ENCODE assay signal across 9 mouse cellular contexts in the genomic region with DNA sequence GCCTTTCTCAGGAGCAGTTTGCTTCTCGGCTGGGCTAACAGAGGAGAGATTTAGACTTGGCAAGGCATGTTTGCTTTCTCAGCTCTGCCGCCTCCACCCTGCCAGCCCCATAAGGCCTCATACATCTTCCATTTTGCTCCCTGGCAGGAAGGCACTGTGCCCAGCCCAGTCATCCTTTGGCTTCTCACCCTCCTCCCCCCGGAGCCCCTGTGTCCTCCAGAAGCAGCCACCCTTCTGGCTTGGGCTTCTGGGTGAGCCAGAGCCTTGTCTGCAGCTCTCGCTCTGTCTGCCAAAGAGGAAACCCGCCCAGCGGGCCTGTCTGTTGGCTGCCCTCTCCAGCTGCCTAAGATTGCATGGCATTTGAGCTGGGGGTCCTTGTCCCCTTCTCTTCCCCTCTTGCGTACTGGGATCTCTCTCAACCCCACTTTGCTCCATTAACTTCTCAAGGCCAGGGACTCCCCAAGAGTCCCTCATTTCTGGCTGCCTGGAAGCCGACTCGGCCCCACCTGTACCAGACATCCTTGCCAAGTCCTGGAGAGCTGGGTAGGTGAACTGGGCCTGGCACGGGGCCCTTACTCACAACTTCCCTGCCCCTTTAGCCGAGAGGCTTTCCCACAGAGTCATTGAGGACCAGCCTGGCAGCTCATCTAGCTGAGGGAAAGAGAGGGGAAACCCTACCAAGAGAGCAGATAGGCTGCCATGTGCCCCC. TPM values are rescaled to one million over a fixed set of nuclear protein-coding genes. Genes with fewer than 3 reads are reported as not detected.
DNase-seq lines count a peak whose midpoint lies in the region; ATAC-seq lines count a peak whose summit lies in the region.
"Had no signal": no experiment of that assay in that cellular context is flagged by ENCODE, and none has a peak within 500 bp of the region (broad histone marks: within the 10 kb centered on the region; RNA-seq: fewer than 3 reads in every experiment).

No protein-coding gene starts in this region.

- peaks cover 13% of the 10 kb centered on the region for H3K4me1 ChIP-seq in hindbrain, embryonic 16.5 days (ENCODE audit: control insufficient read depth, insufficient read depth, low read depth, low read length)

- no peak overlapping the region for H3K9ac ChIP-seq in hindbrain, embryonic 16.5 days (ENCODE audit: low read depth, low read length)
- H3K9ac ChIP-seq: heart, embryonic 13.5 days had no signal

- peak; percentile 96 for DNase-seq in heart, adult 11 months
- no peak for DNase-seq in heart, adult 8-10 months (ENCODE audit: low spot score)
- peak; percentile 83 to 90 for DNase-seq in cerebellum, postnatal 14 days
- peak; percentile 81 for DNase-seq in right cerebral cortex, adult 18-20 months
- no peak for DNase-seq in adrenal gland, postnatal 25 days
- DNase-seq in retina, embryonic 14.5 days (ENCODE audit: low spot score), result no peak
- no peak for DNase-seq in gastrocnemius, adult 8-10 months (ENCODE audit: low spot score in 2 of 2)

- H3K27me3 ChIP-seq in hindbrain, embryonic 16.5 days (replicated peaks; ENCODE audit: control insufficient read depth, insufficient read depth, low read length), result no peaks in the 10 kb centered on the region

- no peak overlapping the region; the same call in 1 of the 2 replicates for H3K27ac ChIP-seq in hindbrain, embryonic 16.5 days (ENCODE audit: low read depth, low read length)
- H3K27ac ChIP-seq: heart, embryonic 13.5 days had no signal

- ATAC-seq in hindbrain, embryonic 16.5 days, result peak; percentile 57

- 55% methylated on average over 11 of the region's 11 CpGs for WGBS in hindbrain, embryonic 16.5 days

- H3K9me3 ChIP-seq in hindbrain, embryonic 16.5 days (ENCODE audit: control insufficient read depth, low read length), result no peaks in the 10 kb centered on the region
- H3K9me3 ChIP-seq: heart, embryonic 13.5 days had no signal

- no peaks in the 10 kb centered on the region for H3K36me3 ChIP-seq in hindbrain, embryonic 16.5 days (ENCODE audit: control insufficient read depth, insufficient read depth, low read length)
- H3K36me3 ChIP-seq: heart, embryonic 13.5 days had no signal

- no peak overlapping the region for H3K4me2 ChIP-seq in hindbrain, embryonic 16.5 days (ENCODE audit: low read length)
- H3K4me2 ChIP-seq: heart, embryonic 13.5 days had no signal

- no peak overlapping the region for H3K4me3 ChIP-seq in hindbrain, embryonic 16.5 days (ENCODE audit: low read length)
- H3K4me3 ChIP-seq: heart, embryonic 13.5 days had no signal

RNA-seq across cellular contexts. Expression of a gene that starts 14.9 kb away (rescaled TPM):
- 10 to 100 TPM; 55.8 to 74.3 (median 66.5) TPM for total RNA-seq in heart, adult 8-10 months (2022)
- 15.0 TPM in 2 replicates for polyA plus RNA-seq in hindbrain, embryonic 16.5 days (2015; fragmentation: Nextera tagmentation; extraction: Ambion mirVana)
- 13.5 and 18.4 TPM in 2 replicates for total RNA-seq in adrenal gland, postnatal 25 days (2021)
- total RNA-seq in gastrocnemius, adult 8-10 months (2022), result 10 to 100 TPM in 3 of 4 experiments, 1 to 10 TPM in 1; 6.6 to 15.1 (median 11.8) TPM

RNA-seq across cellular contexts. Expression of a gene that starts 47.9 kb away (rescaled TPM):
- total RNA-seq in heart, adult 8-10 months (2022), result 10 to 100 TPM; 20.8 to 24.3 (median 21.7) TPM
- 22.2 and 29.1 TPM in 2 replicates for polyA plus RNA-seq in hindbrain, embryonic 16.5 days (2015; fragmentation: Nextera tagmentation; extraction: Ambion mirVana)
- total RNA-seq in adrenal gland, postnatal 25 days (2021), result 82.5 and 88.1 TPM in 2 replicates
- 10 to 100 TPM; 14.8 to 18.2 (median 16.3) TPM for total RNA-seq in gastrocnemius, adult 8-10 months (2022)

Comparison
In these comparisons a context has a peak if more than half of its experiments do, and no peak if none do; other contexts are left out.
1. DNase-seq: peak in heart, adult 11 months (single experiment), cerebellum, postnatal 14 days (2 of 2) and right cerebral cortex, adult 18-20 months (single experiment); none in heart, adult 8-10 months (single experiment), adrenal gland, postnatal 25 days (single experiment), retina, embryonic 14.5 days (single experiment) and gastrocnemius, adult 8-10 months (0 of 2).